Mouse (Mus musculus) heart, embryonic 13.5 days (tissue): ENCODE data around the gene Vars. TPM values are rescaled to one million over a fixed set of nuclear protein-coding genes. Genes with fewer than 3 reads are reported as not detected.

Experiments
- ATAC-seq: fragments of 200-750 bp; cut with Nextera tagmentation; 2 replicates; pipeline ENCODE4 v1.8.0; 2017; ENCODE audit warnings: moderate TSS enrichment; ENCODE audit not compliant: insufficient number of reproducible peaks, low FRiP score, low TSS enrichment; ENCODE audit errors: extremely low read depth
- H3K27ac ChIP-seq: fragments of 300-500 bp; sonication (generic); replicated peaks from 2 replicates; pipeline ENCODE4 v1.5.1; 2015; ENCODE audit warnings: moderate library complexity, mild to moderate bottlenecking, inconsistent platforms
- H3K27me3 ChIP-seq: fragments of 300-500 bp; sonication (generic); replicated peaks from 2 replicates; pipeline ENCODE4 v1.6.1; 2015; ENCODE audit warnings: mild to moderate bottlenecking, inconsistent platforms
- H3K36me3 ChIP-seq: fragments of 300-500 bp; sonication (generic); 2 replicates; pipeline ENCODE4 v1.6.1; 2015; ENCODE audit warnings: mild to moderate bottlenecking, inconsistent platforms
- H3K4me1 ChIP-seq: fragments of 300-500 bp; sonication (generic); 2 replicates; pipeline ENCODE4 v1.6.1; 2015; ENCODE audit warnings: inconsistent platforms
- H3K4me2 ChIP-seq: fragments of 300-500 bp; sonication (generic); 2 replicates; pipeline ENCODE4 v1.6.1; 2015; ENCODE audit warnings: inconsistent platforms, mild to moderate bottlenecking, moderate library complexity
- H3K4me3 ChIP-seq: fragments of 300-500 bp; sonication (generic); 2 replicates; pipeline ENCODE4 v1.5.1; 2015; ENCODE audit warnings: moderate library complexity, mild to moderate bottlenecking, inconsistent platforms
- H3K9ac ChIP-seq: fragments of 300-500 bp; sonication (generic); 2 replicates; pipeline ENCODE4 v1.6.1; 2015; ENCODE audit warnings: inconsistent platforms, mild to moderate bottlenecking, moderate library complexity
- H3K9me3 ChIP-seq: fragments of 300-500 bp; sonication (generic); 2 replicates; pipeline ENCODE4 v1.6.1; 2016; ENCODE audit warnings: inconsistent platforms
- WGBS: fragments of 180-500 bp; shearing (Covaris S2); methylation state at CpG from one replicate; pipeline ENCODE4 v1.1.7; 2015; ENCODE audit warnings: mixed read lengths; 5-methylcytosine and 5-hydroxymethylcytosine counted together
- polyA plus RNA-seq: library from polyadenylated mRNA; unstranded; fragments of >200 nt; fragmentation: Nextera tagmentation; extraction: Ambion mirVana; gene quantifications from 2 replicates; pipeline ENCODE4 v1.2.1, GENCODE M21; 2015

Gene Vars
- polyA plus RNA-seq, 1 experiment from 2014 or later: 63.0 TPM

- Histone ChIP-seq H3K27ac (peak overlapping the region; percentile 94), H3K9ac (peak overlapping the region; percentile 91), H3K36me3 (no peaks in the 10 kb centered on the region), H3K9me3 (no peaks in the 10 kb centered on the region), H3K4me2 (peak overlapping the region; percentile 95), H3K4me3 (peak overlapping the region; percentile 68), H3K4me1 (peaks cover 56% of the 10 kb centered on the region), H3K27me3 (no peaks in the 10 kb centered on the region)
- no peak for ATAC-seq
- 48% methylated on average over 7 of the region's 7 CpGs for WGBS
These were observed 44.4 kb downstream of the Vars start for GRCm38 (mm10) chr17:35044904-35045806.

GRCm38 (mm10) chr17:35045807-35046680 is 45.3 kb downstream of the Vars start:
- Histone ChIP-seq H3K36me3 (no peaks in the 10 kb centered on the region), H3K27ac (peak overlapping the region; percentile 94), H3K9ac (peak overlapping the region; percentile 91), H3K9me3 (no peaks in the 10 kb centered on the region), H3K4me1 (peaks cover 56% of the 10 kb centered on the region), H3K4me2 (peak overlapping the region; percentile 95), H3K27me3 (no peaks in the 10 kb centered on the region), H3K4me3 (peak overlapping the region; percentile 68)
- WGBS: 2% methylated on average over 48 of the region's 48 CpGs
- no peak for ATAC-seq

- Histone ChIP-seq H3K27ac (peak within 1 kb of the TSS; percentile 99), H3K4me1 (peaks cover 60% of the 10 kb centered on the region), H3K4me2 (peak within 1 kb of the TSS; percentile 95), H3K27me3 (no peaks in the 10 kb centered on the region), H3K9ac (peak within 1 kb of the TSS; percentile 91), H3K9me3 (no peaks in the 10 kb centered on the region), H3K36me3 (no peaks in the 10 kb centered on the region), H3K4me3 (peak within 1 kb of the TSS; percentile 68)
- WGBS: 3% methylated on average over 33 of the region's 33 CpGs
- ATAC-seq: peak; percentile 90
These were observed 46.1 kb downstream of the Vars start, which contains the start of gene Msh5 for GRCm38 (mm10) chr17:35046681-35047455. Gene Msh5 (minus strand): TSS chr17:35046745.

DNA sequence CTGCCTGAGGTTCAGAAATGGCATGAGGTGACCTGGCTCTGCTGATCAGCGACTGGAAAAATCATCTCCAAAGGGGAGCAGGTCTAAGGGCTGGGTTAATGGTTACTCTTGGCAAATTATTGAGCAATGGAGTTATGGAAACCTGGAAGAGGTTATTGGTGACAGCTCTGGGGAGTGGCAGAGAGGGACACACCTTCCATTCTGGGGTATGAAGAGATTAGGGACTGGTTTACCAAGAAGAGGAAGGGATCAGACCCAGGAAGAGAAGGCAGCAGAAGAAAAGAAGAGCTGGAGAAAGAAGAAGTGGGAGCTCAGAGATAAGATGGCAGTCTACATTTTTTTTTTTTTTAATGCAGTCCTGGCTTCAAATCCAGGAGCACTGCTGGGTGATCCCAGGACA is 46.9 kb downstream of the Vars start:
- peak overlapping the region; percentile 95 for H3K4me2 ChIP-seq
- no peak for ATAC-seq
- peaks cover 8% of the 10 kb centered on the region for H3K36me3 ChIP-seq
- H3K9ac ChIP-seq: peak overlapping the region; percentile 70
- H3K4me3 ChIP-seq: peak overlapping the region; percentile 20
- H3K27me3 ChIP-seq: no peaks in the 10 kb centered on the region
- 29% methylated on average over 1 of the region's 1 CpGs for WGBS
- H3K9me3 ChIP-seq: no peaks in the 10 kb centered on the region
- H3K4me1 ChIP-seq: peaks cover 68% of the 10 kb centered on the region
- peak overlapping the region; percentile 99 for H3K27ac ChIP-seq

- peak overlapping the region; percentile 99 for H3K27ac ChIP-seq
- ATAC-seq: no peak
- H3K4me1 ChIP-seq: peaks cover 74% of the 10 kb centered on the region
- H3K36me3 ChIP-seq: peaks cover 14% of the 10 kb centered on the region
- H3K4me3 ChIP-seq: peak overlapping the region; percentile 20
- H3K27me3 ChIP-seq: no peaks in the 10 kb centered on the region
- WGBS: 19% methylated on average over 11 of the region's 11 CpGs
- peak overlapping the region; percentile 95 for H3K4me2 ChIP-seq
- H3K9me3 ChIP-seq: no peaks in the 10 kb centered on the region
- H3K9ac ChIP-seq: peak overlapping the region; percentile 70
These were observed 47.6 kb downstream of the Vars start for GRCm38 (mm10) chr17:35048149-35048931.

- peaks cover 74% of the 10 kb centered on the region for H3K4me1 ChIP-seq
- 61% methylated on average over 5 of the region's 5 CpGs for WGBS
- peak overlapping the region; percentile 95 for H3K4me2 ChIP-seq
- H3K27me3 ChIP-seq: no peaks in the 10 kb centered on the region
- H3K9me3 ChIP-seq: no peaks in the 10 kb centered on the region
- no peak for ATAC-seq
- peak overlapping the region; percentile 99; the same call in 1 of the 2 replicates for H3K9ac ChIP-seq
- peak overlapping the region; percentile 75 for H3K4me3 ChIP-seq
- H3K36me3 ChIP-seq: peaks cover 20% of the 10 kb centered on the region
- peak overlapping the region; percentile 99 for H3K27ac ChIP-seq
These were observed 48.2 kb downstream of the Vars start for GRCm38 (mm10) chr17:35048932-35049440.

DNA sequence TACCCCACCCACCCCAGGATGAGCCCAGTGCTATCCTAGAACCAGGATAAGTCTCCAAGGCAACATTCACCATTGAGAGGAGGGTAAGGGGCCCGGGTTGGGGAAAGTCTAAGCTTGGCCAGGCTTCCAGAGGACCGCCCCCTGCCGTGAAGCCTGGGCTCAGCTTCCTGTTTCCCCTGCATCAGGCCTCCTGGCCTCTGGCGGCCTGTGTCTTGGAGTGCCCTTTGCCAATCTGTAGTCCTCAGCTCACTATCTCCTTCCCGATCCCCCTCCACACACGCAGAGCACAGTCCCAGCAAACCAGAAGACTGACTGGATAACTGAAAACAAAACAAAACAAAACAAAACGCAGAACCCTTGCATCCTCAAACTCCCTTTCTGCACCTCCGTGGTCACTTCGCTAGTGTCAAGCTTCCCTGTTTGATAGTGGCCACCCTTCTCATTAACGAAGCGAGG is 48.8 kb downstream of the Vars start, which contains the start of gene Clic1:
Gene Clic1, plus strand, starts transcription at position 406 of the 456 bp plus-strand sequence.
- H3K4me1 ChIP-seq: peaks cover 68% of the 10 kb centered on the region
- H3K9ac ChIP-seq: peak within 1 kb of the TSS; percentile 99
- ATAC-seq: peak; percentile 7; the same call in 1 of the 2 replicates
- H3K27ac ChIP-seq: peak within 1 kb of the TSS; percentile 99
- H3K9me3 ChIP-seq: no peaks in the 10 kb centered on the region
- peak within 1 kb of the TSS; percentile 95 for H3K4me2 ChIP-seq
- H3K36me3 ChIP-seq: peaks cover 27% of the 10 kb centered on the region
- no peaks in the 10 kb centered on the region for H3K27me3 ChIP-seq
- peak within 1 kb of the TSS; percentile 75 for H3K4me3 ChIP-seq
- WGBS: under 1% methylated on average over 11 of the region's 11 CpGs

DNA sequence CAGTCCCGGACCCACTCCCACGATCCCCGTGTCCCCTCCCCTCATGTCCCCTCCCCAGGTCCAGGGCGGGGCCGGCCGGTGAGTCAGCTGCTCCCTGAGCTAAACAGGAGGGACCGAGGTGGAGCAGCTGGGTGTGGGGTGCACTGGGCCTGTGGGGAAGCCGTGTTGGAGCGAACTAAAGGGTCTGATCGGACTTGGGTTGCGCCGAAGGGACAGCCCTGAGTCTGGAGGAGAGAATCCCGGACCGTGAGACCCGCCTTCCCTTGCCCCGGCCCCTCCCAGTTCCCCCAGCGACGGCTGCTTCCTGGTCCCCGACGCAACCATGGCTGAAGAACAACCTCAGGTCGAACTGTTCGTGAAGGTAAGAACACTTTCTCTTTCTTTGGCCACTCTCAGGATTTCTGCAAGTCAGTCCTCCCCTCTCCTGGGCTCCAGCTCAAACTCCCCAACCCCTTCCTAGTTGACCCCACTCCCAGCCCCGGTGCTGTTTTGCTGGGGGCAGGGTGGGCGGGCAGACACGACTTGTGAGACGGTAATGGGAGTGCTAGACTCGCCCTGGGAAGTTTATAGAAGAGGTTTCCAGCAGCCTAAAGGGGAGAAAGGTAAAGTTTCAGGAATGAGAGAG is 49.5 kb downstream of the Vars start:
- Histone ChIP-seq H3K36me3 (peaks cover 33% of the 10 kb centered on the region), H3K27me3 (no peaks in the 10 kb centered on the region), H3K27ac (peak overlapping the region; percentile 99), H3K4me3 (peak overlapping the region; percentile 75), H3K4me1 (peaks cover 66% of the 10 kb centered on the region), H3K9ac (peak overlapping the region; percentile 99), H3K4me2 (peak overlapping the region; percentile 95), H3K9me3 (no peaks in the 10 kb centered on the region)
- peak; percentile 28 for ATAC-seq
- 1% methylated on average over 27 of the region's 27 CpGs for WGBS

DNA sequence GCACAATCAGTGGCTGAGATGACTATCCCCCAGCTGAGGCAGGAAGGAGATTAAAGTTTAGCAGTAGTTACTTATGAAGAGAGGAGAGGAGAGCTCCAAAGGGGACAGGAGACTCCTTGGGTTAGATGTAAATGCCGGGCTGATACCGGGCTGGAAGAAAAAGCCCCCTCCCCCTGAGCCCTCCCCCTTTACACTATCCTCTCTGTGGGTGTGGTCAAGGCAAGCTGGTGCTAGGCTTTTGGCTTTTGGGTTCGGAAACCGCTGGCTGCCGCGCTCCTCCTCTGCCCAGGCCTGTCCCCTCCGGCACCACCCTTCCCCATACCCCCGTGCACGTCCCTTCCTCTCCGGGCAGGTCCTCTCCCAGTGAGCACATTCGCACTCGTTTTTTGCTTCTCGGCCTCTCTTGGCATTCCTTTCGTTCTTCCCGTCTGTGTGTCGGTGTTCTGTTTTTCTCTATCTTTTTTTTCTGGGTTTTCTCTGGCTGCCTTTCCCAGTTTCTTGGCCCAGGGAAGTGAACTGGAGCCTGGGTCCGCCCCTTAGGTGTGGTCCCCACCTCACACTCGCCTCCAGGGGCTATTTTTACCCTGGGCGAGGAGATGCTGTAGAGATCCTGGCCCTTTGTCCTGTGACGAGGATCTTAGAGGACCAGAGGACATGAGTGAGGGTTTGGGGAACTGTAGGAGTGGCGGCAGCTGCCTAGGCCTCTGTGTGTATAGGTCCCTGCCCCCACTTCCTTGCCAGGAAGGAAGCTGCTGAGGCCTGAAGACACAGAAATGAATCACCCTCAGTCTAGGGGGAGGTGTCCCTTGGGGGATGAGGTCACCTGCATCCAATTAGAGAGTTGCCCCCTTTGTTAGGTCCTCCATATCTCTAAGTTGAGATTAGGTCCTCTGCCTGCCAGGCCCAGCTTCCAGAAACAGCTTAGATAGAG is 50.6 kb downstream of the Vars start:
- H3K27ac ChIP-seq: peak overlapping the region; percentile 99
- H3K27me3 ChIP-seq: no peaks in the 10 kb centered on the region
- peaks cover 45% of the 10 kb centered on the region for H3K36me3 ChIP-seq
- H3K9ac ChIP-seq: peak overlapping the region; percentile 99
- peak overlapping the region; percentile 95 for H3K4me2 ChIP-seq
- H3K4me1 ChIP-seq: peaks cover 63% of the 10 kb centered on the region
- peak; percentile 51 for ATAC-seq
- 1% methylated on average over 21 of the region's 21 CpGs for WGBS
- peak overlapping the region; percentile 75 for H3K4me3 ChIP-seq
- no peaks in the 10 kb centered on the region for H3K9me3 ChIP-seq
